Mouse (Mus musculus) adipocyte (in vitro differentiated cells): ENCODE results near the gene Mast3.
"Not testable (repeated sequence)": the region's sequence is repeated elsewhere in the genome, so short reads cannot be mapped to it uniquely, and the experiment has no call there.

Experiments
- DNase-seq: peaks from one replicate; pipeline ENCODE4 v3.0.0-alpha.2; 2016; ENCODE audit warnings: low spot score

Mast3 gene

GRCm38 (mm10) chr8:70834071-70834470, 29.2 kb upstream of the Mast3 start:
- no peak for DNase-seq

GRCm38 (mm10) chr8:70833520-70833919, 28.7 kb upstream of the Mast3 start:
- DNase-seq, result no peak

- DNase-seq, result no peak
These were observed 28.2 kb upstream of the Mast3 start for GRCm38 (mm10) chr8:70833018-70833482.

GRCm38 (mm10) chr8:70832371-70832770, 27.5 kb upstream of the Mast3 start:
- no peak for DNase-seq

- DNase-seq, result no peak
These were observed 26.7 kb upstream of the Mast3 start for GRCm38 (mm10) chr8:70831517-70831916.

DNA sequence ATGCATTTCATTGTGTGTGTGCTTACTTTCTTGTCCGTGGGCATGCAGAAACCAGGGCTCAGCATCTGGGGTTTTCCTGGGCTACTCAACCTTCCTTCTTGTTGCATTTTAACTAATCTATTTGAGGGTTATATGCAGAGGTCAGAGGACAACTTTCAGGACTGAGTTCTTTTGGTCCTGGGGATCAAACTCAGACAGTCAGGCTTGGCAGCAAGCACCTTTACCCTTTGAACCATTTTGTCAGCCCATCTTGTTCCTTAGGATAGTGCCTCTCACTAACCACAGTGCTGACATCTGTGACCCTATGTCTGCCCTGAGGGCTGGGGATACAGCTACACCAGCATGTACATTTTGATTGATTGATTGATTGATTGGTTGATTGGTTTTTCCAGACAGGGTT, 22.9 kb upstream of the Mast3 start:
- no peak for DNase-seq

GRCm38 (mm10) chr8:70827010-70827409, 22.2 kb upstream of the Mast3 start:
- no peak for DNase-seq

GRCm38 (mm10) chr8:70825816-70826215, 21.0 kb upstream of the Mast3 start:
- no peak for DNase-seq

GRCm38 (mm10) chr8:70823802-70824201, 18.9 kb upstream of the Mast3 start:
- no peak for DNase-seq

DNA sequence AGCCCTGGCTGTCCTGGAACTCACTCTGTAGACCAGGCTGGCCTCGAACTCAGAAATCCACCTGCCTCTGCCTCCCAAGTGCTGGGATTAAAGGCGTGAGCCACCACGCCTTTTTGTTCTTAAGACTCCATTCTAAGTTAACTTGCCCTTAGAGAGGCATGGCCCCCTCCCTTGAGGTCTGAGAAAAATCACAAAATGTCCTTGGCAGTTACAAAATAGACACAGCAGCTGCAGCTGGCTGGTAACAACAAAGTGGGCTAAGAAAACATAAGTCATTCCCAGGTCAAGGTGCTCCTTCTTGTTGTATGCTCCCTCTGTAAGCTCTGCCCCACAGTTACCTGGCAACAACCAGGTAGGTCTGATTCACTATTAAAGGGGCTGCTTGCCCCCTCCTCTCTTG, 17.7 kb upstream of the Mast3 start:
- not testable (repeated sequence) for DNase-seq

- no peak for DNase-seq
These were observed 17.1 kb upstream of the Mast3 start for GRCm38 (mm10) chr8:70821992-70822391.

DNA sequence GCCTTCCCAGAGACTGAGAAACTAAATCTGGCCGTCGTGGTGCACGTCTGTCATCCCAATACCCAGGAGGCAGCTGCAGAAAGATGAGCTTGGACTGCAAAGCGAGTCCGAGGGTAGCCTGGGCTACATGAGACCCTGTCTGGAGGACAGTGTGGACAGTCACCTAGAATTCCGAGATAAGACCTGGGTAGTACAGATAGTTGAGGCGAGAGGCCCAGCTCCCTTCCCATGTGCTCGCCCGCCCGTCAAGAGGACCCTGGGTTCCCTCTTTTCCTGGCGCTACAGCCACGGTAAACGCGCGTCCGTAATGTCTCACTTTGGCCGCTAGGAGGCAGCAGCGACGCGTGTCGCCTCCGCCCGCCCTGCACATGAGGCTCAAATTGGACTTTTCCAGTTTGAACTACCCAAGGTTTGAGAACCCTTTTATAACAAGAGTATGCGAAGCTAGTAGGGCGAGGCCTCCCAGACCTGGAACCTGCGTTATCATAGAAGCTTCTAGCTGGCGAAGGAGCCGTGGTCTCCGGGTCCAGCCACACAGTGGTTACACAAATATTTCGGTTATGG, 16.6 kb upstream of the Mast3 start:
- DNase-seq, result peak; percentile 57

- no peak for DNase-seq
These were observed 15.5 kb upstream of the Mast3 start for GRCm38 (mm10) chr8:70820101-70820935.

GRCm38 (mm10) chr8:70816679-70817078, 11.8 kb upstream of the Mast3 start:
- no peak for DNase-seq

- DNase-seq, result no peak
These were observed 8.0 kb upstream of the Mast3 start for GRCm38 (mm10) chr8:70812885-70813284.

GRCm38 (mm10) chr8:70812055-70812454, 7.2 kb upstream of the Mast3 start:
- DNase-seq, result no peak

DNA sequence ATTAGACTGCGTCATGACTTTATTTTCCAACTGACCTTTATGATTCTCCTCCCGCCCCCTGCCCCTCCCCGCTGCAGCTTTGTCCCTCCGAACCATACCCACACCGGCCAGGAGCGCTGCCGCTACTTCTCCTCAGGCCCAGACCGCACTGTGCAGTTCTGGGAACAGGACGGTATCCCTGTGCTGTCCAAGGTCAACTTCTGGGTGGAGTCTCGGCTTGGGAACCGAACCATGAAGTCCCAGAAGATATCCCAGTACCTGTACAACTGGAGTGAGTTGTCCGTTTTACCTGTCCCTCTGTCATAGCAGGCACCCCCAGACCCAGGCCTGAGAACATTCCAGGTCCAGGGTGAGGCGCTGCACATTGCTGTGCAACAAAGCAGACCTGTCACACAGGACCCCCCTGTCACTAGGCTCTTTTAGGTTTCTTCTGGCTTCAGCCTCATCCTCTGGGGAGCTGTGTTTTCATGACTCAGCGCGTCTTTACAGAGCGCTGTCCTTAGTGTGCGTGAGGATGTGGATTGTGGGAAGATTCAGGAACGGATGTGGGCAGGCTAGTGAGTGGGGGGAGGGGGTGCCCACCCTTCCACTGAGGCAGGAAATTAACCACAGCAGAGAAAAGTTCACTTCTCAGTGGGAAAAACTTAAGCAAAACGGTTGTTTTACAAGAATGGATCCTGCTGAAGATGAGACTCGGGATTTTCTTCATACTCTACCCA, 6.3 kb upstream of the Mast3 start:
- DNase-seq, result no peak

GRCm38 (mm10) chr8:70808955-70809701, 4.3 kb upstream of the Mast3 start:
- DNase-seq, result no peak

GRCm38 (mm10) chr8:70808239-70808638, 3.4 kb upstream of the Mast3 start, which contains the start of gene Il12rb1:
Gene Il12rb1, plus strand, starts transcription at chr8:70808449.
- no peak for DNase-seq

- no peak for DNase-seq
These were observed 2.5 kb upstream of the Mast3 start for GRCm38 (mm10) chr8:70807304-70807703.

- no peak for DNase-seq
These were observed 1.7 kb upstream of the Mast3 start for GRCm38 (mm10) chr8:70806541-70806940.
